Mouse (Mus musculus) granulocyte monocyte progenitor cell, adult 5-6 weeks (primary cell): ENCODE results near the gene Tuba8. TPM values are rescaled to one million over a fixed set of nuclear protein-coding genes. Genes with fewer than 3 reads are reported as not detected.
A peak's percentile ranks its signal among the peaks of the same experiment; 100 is the strongest.

Source experiments
- ATAC-seq: replicated peaks from 2 replicates; pipeline ENCODE4 v1.8.0; 2016; ENCODE audit warnings: mild to moderate bottlenecking, moderate TSS enrichment, inconsistent platforms; ENCODE audit not compliant: poor library complexity, severe bottlenecking
- total RNA-seq, 2 experiments: library from RNA; stranded (forward) in 1 of 2; stranded (reverse) in 1 of 2; fragments of 200-712, 200-1000 nt in 1 of 2; fragments of >200 nt in 1 of 2; fragmentation: Nextera tagmentation in 1 of 2; gene quantifications; 2 replicates each; pipeline ENCODE4 v1.2.3; 2014 to 2017

Tuba8 gene
- total RNA-seq (2014; fragmentation: Nextera tagmentation) (9.3 and 12.8 TPM in 2 replicates), total RNA-seq (2017) (27.8 and 28.4 TPM in 2 replicates)

GRCm38 (mm10) chr6:121210149-121210925, at the start of gene Tuba8:
Gene Tuba8 (plus strand): TSS chr6:121210696.
- ATAC-seq, result peak; percentile 81

- no peak for ATAC-seq
These were observed 47.9 kb upstream of the Tuba8 start for GRCm38 (mm10) chr6:121162616-121163015.

DNA sequence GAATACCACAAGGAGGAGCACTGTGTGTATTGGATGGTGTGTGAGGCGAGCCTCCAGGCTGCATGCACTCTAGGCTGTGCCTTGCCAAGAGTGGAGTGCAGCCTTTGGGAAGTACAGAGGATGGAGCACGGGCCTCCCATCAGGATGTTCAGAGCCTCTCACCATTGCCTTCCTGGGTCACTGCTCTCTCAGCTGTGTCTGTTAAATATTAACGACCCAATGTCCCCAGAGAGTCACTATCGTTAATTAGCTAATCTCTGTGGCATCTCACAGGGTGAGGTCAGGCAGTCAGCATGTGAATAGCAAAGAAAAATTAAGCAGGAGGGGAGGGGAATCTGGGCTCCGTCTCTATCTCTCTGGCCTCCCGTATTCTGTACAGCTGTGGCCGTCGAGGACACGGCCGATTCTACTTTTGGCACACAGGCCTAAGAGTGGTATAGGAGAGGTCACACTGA, 44.4 kb upstream of the Tuba8 start:
- ATAC-seq, result no peak

GRCm38 (mm10) chr6:121167381-121167975, 43.0 kb upstream of the Tuba8 start:
- ATAC-seq, result no peak

- no peak for ATAC-seq
These were observed 39.4 kb upstream of the Tuba8 start for GRCm38 (mm10) chr6:121171102-121171501.

DNA sequence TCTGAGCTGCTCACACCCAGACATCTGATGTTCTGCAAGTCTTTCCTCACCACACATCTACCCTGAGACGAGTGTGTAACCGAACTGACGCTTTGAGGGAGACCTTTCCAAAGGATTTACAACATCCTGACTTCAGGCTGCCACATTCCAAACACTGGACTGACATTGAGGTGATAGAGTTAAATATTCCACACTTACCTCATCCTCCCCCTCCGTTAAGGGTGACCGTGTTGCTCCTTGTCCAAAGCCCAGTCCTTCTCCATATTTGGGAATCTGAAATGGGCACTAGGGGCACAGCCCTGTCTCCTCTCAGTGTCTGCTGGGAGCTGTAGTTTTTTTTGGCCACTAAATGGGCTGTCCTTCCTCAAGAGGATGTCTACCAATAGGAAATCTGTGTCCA, 37.0 kb upstream of the Tuba8 start:
- no peak for ATAC-seq

DNA sequence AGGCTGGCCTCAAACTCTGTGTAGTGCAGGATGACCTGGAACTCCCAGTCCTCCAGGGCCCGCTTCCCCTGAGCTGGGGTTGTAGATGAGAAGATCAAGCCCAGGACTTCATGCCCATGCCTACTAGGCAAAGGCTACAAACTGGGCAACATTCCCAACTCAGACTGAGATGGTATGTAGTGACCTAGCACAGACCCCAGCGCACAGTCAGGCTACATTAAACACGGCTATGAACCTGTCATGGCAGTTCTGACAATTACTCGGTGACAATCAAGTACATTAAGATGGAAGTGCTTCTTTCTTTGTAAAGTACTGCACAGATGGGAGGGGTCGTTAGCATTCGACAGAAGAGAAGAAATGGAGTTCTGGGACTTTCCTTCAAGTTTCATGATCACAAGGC, 35.7 kb upstream of the Tuba8 start:
- ATAC-seq, result no peak

- no peak for ATAC-seq
These were observed 34.3 kb upstream of the Tuba8 start for GRCm38 (mm10) chr6:121176011-121176730.

- ATAC-seq, result no peak
These were observed 33.8 kb upstream of the Tuba8 start for GRCm38 (mm10) chr6:121176731-121177098.

GRCm38 (mm10) chr6:121177118-121177708, 33.3 kb upstream of the Tuba8 start:
- no peak for ATAC-seq

DNA sequence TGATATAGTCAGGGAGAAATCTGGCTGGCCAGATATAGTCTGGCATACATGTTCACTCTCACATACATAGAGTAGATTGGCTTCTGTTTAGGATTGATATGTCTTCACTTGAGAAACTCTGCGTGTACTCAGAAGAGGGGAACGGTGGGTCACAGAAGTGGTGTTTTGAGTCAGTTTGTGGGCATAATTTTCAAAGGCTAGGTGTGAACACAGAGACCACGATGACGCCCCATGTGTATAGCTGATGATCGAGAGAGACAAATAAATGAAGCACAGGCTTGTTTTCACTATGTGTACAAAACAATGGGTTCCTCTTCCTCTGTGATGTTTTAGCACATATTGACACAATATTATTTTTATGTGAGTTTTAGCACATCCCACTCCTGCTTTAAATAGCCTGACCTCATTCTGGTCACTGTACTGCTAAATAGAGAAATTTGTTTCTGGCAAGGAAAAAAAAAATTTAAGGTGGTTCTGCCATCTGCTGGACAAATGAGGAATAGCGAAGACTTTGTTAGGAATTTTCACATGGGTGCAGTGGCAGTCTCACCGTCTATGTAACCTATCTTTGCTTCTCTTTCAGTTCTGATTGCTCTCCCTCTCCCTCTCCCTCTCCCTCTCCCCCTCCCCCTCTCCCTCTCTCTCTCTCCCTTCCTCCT, 31.7 kb upstream of the Tuba8 start:
- 0 out of 2 replicates have a peak, but pooled peaks have one; percentile 13 for ATAC-seq

- ATAC-seq, result peak; percentile 26
These were observed 30.6 kb upstream of the Tuba8 start for GRCm38 (mm10) chr6:121179846-121180245.

GRCm38 (mm10) chr6:121183414-121184173, 26.9 kb upstream of the Tuba8 start, which contains the start of gene Pex26:
Gene Pex26 (plus strand): TSS chr6:121183667.
- ATAC-seq, result peak; percentile 86

DNA sequence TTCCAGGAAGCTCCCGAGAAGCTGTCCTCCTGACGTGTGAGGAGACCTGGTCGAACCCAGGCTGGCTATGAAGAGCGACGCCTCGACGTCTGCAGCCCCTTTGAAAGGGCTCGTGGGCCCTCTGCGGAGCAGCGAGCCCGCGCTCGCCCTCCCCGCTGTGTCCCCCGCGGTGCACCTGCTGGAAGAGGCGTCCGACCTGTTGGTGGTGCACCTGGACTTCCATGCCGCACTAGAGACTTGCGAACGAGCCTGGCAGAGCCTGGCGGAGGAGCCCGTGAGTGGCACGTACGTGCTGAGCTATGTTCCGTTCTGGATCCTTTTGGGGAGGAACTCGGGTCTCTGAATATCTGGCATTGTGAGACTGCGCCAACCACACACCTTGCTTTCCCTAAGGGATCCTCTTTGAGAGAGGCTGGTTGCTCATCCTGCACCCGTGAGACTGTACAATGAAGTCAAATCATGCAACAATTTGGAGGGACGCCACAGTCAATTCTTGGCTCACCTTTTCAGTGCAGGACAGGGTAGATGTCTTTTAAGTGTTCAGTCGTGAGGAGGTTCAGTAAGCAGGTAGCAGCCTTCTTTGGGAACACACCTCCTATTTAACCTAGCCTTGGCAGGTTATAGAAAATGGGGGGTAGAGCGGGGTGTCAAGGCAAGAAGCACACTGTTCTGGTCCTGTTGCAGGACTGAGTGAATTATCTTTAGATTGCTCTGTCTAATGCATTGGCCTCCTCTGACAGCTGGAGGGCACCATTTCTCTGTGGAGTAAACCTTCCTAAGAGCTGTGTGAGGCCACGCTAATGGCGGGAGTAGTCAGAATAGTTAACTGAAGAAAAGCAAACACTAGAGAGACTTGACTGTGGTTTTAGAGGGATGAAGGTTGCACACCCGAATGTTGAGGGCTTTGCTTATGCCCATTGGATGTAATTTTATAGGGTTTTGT, 26.0 kb upstream of the Tuba8 start:
- ATAC-seq, result peak; percentile 68

DNA sequence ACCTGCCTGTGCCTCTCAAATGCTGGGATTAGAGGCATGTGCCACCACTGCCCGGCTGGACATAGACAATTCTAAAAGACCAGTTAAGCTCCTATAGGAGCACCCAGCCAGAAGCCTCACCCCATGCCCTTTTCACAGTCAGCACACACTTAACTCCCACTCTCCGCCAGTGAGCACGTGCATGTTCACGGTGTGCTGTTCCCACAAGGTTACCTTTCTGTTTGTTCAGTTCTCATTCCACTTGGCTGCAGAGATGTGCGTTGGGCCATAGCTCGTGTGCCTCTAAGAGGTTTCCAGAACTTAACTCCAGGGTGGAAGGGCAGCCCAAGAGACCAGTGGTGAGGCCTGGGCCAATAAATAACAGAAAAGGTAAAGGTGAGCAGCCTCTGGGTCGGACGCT, 25.3 kb upstream of the Tuba8 start:
- no peak for ATAC-seq

- ATAC-seq, result peak; percentile 84
These were observed 19.1 kb upstream of the Tuba8 start for GRCm38 (mm10) chr6:121191261-121192009.

DNA sequence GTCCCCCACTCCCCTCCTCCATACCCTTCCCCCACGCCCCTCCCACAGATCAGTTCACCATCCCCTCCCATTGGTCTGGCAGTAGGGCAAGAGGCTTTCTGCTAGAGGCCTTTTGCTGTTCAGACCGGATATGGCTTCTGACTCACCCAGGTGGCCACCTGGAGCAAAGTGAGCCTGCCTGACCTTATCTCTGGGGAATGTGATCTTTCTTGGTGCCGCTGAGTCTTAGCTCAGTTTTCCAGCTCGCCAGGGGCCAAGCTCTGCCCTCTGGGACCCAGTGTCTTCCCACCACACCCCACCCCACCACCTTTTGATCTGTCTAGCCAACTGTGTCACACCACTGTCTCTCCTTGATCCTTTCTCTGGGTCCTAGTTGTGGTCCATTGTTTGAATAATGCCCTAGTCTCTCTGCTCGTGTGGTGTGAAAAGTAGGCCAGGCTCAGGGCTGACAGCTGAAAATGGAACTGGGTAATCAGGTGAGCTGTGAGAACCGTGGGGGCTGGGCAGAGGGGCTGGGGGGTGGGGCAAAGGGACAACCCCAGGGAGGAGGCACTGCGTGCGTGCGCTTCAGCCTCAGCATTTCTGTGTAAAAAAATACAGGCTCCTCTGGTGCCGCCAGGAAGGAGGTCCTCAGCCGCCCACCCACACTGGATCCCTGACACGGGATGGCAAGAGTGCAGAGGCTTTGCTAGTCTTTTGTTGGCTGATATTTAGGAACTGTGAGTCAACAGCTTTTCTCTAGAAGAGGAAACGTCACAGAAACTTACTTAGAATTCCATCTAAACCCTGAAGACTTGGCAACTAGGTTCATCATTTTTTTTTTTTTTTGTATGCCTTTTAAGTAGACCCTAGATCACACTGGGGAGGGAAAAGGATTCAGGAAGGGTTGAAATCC, 16.2 kb upstream of the Tuba8 start:
- ATAC-seq, result no peak
